Mouse (Mus musculus): Measurements from ENCODE around the gene Hapln1.
A peak's percentile ranks its signal among the peaks of the same experiment; 100 is the strongest.

Hapln1 gene

GRCm38 (mm10) chr13:89597354-89597753 lies 57.8 kb downstream of the Hapln1 start:
- no peak for DNase-seq (ENCODE audit: extremely low read depth, low read depth)

DNA sequence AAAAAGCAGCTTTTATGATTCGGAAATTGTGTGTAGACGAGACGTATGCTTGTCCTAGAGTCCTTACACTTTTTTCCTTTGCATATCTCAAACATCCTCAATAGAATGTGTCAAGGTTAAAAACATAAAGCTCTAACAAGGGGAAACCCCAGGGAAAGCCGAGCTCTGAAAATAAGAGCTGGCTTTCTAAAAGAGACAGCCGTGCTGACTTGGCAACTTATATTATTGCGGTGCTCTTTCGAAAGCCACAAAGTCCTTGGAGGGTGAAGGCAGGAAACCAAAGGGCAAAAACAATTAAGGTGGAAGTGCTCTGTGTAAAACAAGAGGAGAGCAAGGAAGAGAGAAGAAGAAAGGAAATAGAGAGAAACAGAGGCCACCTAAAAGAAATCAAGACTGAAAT lies 60.9 kb downstream of the Hapln1 start:
- DNase-seq (ENCODE audit: extremely low read depth, low read depth): no peak

DNA sequence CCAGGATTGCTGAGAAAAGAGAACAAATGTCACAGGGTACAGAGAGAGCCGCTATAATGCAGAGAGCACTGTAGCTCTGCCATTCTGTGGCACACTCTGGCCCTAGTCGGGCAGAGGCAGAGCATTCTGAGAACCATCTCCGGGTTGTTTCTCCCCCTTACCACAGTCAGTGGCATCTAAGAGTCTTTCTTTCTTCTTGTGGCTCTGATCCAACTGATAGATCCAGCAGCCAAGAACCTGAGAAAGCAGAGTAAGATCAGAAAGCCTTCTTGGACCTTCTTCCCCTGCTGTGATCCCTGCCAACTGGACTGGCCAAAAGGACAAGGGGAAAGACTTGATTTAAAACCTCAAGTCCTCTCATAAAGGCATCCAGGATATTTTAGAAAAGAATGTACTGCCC lies 63.7 kb downstream of the Hapln1 start:
- DNase-seq (ENCODE audit: extremely low read depth, low read depth): no peak

DNA sequence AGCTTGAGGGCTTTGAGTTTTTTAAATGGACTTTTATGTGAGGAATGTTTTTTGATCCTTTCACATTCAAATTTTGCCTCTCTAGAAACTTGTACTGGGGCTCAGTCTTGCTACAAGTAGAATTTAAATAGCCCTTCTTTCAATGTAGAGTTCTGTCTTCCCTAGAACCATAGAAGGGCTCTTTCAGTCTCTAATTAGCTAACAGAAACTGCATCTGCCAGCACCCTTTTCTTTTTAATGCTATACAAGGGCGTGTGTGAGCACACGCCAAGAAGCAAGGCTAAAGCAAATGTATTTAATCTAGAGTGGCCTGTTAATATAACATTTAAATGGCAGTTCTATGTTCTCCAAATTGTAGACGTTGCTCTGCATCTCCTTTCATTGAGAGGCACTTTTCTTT lies 67.8 kb downstream of the Hapln1 start:
- DNase-seq (ENCODE audit: extremely low read depth, low read depth): no peak

DNA sequence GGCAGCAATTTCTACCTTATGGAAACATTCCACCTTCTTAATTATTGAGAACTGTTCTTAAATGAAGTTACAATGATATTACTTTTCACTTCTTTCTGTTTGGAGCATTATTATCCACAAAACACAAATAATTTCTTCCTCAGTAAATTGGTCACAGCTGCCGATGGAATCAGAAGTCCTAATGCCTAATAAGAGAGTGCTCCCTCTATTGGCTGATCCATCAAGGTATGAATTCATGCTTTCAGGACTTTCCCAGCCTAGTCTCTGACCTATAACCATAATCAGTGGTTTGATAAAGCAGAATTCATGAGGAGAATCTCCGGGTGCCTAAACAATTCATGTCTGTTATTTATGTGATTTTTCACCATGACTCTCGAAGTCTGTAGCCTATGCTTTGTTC lies 79.5 kb downstream of the Hapln1 start:
- DNase-seq (ENCODE audit: extremely low read depth, low read depth): no peak

DNA sequence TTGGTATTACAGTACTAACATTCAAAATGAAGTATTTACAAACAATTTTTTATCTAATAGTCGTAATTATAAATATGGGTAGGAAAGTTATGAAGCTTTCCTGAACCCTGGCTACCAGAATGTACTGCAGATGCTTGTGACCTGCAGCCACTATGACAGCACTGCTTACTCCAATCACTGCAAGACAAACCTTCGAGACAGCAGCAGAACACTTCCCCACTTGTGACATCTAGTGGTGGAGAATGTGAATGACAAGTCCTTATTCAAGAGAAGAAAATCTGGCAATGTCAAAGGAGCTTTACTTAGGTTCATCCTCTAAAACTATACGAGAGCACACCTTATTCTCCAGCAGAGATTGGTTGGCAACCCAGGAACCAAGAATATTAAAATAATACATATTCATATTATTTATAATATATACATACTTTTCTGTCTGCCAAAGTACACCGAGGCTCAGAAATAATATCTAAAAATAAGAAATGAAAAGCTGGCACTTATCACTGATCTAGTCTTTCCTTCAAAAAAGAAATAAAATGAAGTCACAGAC lies 94.6 kb downstream of the Hapln1 start:
- DNase-seq (ENCODE audit: extremely low read depth, low read depth): peak; percentile 23

GRCm38 (mm10) chr13:89637012-89637411 lies 97.4 kb downstream of the Hapln1 start:
- no peak for DNase-seq (ENCODE audit: extremely low read depth, low read depth)

DNA sequence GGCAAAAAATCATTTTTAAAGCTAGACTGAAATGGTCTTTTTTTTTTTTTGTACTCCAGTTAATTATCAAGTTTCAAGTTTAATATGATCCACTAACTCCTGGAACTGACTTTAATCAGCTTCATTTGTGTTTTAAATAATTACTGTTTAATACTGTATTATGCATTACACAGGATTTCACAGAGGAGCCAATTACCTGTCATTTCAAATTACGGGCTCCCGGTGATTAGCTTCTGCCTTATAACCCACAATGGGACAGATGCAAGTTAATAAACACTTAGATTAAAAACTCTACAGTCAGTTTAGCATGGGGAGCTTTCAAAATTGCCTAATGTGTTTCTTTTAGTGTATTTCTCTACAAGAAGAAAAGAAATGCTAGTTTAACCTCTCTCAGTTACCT lies 106.0 kb downstream of the Hapln1 start:
- DNase-seq (ENCODE audit: extremely low read depth, low read depth): no peak

DNA sequence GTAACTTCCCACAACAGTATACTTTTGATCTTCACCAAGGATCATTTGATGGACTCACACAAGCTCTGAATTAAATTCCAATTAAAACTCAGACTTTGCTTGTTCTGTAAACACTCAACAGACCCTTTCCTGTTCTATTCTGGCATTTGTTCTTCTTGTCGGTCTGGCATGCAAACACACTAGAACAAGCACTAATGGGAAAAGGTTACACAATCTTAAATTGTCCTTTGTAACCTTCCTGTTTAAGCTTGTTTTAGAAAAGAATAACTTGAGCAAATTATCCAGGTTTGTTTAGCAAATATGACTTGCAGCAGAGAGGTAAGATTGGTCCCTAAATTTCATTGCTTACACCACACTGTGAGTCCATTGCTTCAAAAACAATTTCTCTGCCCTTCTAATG lies 113.2 kb downstream of the Hapln1 start:
- DNase-seq (ENCODE audit: extremely low read depth, low read depth): no peak

- DNase-seq (ENCODE audit: extremely low read depth, low read depth): peak; percentile 64
Measured at GRCm38 (mm10) chr13:89653279-89653678, 113.7 kb downstream of the Hapln1 start.

- DNase-seq (ENCODE audit: extremely low read depth, low read depth): no peak
Measured at GRCm38 (mm10) chr13:89657046-89657445, 117.5 kb downstream of the Hapln1 start.
